Mouse (Mus musculus) embryonic stem cell, embryonic (primary cell): ENCODE data around the gene Rbsn.

Experiments
- CTCF ChIA-PET, 4 experiments: fragments of 300-600 bp in 2 of 4; fragments of 350-600 bp in 2 of 4; sonication (Branson Sonifier 250); formaldehyde crosslinking; loops; one replicate each; lab custom pipeline; 2022; ENCODE audit warnings: inconsistent platforms in 2 of 4; lab: Charles Lee
- POLR2A ChIA-PET, 4 experiments: fragments of 300-600 bp in 2 of 4; fragments of 350-600 bp in 2 of 4; sonication (Branson Sonifier 250); formaldehyde crosslinking; loops; one replicate each; lab custom pipeline; 2022; ENCODE audit warnings: antibody characterized with exemption in 4 of 4, inconsistent platforms in 1 of 4; lab: Charles Lee

The Rbsn gene

DNA sequence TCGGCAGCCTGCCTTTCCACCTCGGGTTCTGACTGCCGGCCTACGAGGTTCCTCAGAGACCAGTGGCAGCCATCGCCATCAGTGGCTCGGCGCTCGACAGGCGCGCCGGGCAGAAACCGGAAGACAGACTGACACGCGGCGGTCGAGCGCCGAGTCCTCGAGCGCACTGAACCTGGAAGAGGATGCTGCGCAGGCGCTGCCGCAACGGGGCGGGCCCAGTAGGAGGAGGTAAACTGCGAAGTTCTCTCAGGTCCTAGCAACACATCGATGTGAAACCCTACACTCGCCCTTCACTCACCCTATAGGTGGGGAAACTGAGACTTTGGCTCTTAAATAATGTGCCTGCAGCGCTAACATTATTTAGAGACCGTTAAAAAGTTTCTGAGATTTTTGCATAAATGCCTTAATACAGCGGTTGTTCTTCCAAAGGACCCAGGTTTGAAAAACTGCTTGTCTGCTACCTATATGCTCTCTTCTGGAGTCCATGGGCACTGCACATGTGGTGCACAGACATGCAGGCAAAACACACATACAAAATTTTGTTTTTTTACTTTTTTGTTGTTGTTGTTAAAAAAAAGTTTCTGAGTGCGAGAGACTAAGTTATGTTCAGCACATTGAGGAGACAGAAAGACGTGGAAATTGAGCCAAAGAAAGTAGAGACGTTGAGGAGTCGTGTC lies at the start of gene Rbsn:
Gene Rbsn, minus strand, starts transcription at position 153 of the 677 bp plus-strand sequence.
- ChIA-PET CTCF (no interaction called here), POLR2A (no interaction called here)

- ChIA-PET CTCF (interaction anchor here in 1 of 4 experiments (0.7 kb wide), 1 partner anchor 541 kb away, joined by 6 read pairs; no protein-coding TSS in a partner anchor), POLR2A (no interaction called here)
These were observed 46.6 kb upstream of the Rbsn start for GRCm38 (mm10) chr6:92261162-92261843.

DNA sequence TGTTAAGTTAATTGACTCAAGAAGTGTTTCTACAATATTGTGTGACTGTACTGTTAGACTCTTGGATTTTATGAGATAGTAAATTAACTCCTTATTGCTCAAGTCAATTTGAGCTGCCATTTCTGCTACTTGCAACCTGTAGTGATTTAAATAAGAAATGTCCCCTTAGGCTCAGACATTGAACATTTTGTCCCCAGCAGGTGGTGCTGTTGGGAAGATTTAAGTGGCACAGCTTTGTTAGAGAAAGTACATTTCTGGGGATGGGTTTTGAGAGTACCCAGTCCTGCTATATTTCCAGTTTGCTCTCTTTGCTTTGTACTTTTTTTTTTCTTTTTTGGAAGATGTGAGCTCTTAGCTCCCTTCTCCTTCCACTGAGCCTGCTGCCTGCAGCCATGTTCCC lies 40.6 kb upstream of the Rbsn start:
- ChIA-PET POLR2A (interaction anchor here in 2 of 4 experiments (0.9 to 2.5 kb wide), 4 partner anchors 9 to 43 kb away, joined by 3 to 12 read pairs (median 4); partner anchors contain the start of gene Trh (in 1 of the 2)), CTCF (interaction anchor here in 3 of 4 experiments (0.6 to 0.9 kb wide), 3 partner anchors 18 to 223 kb away, joined by 3 to 5 read pairs (median 3); no protein-coding TSS in a partner anchor)

DNA sequence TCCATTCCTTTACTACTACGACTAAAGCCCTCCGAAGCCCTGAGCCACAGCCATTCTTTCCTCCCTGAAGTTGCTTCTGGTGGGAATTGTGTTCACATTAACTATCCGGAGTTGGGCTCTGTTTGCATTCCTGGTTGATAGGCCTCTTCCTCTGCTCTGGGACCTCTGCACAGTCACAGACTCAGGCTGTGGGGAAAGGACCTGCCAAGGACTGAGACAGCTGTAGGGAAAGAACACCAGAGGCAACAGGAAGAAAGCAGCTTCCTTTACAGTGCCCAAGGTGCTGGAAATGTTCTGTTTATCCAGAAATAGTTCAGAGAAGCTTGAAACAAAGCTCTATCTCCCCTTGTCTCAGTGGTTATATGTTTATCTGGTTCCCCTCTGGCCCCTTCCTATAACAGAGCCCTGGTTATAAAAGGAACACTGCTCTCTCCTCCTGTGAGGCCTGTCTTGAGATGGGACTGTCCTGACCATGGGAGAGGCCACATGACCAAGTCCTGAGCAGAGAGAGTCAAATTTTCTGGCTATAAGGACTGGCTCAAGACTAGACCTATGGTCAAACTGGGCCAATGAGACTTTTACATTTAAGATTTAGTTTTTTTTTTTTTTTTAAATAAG lies 38.6 kb upstream of the Rbsn start:
- ChIA-PET CTCF (interaction anchor here in 1 of 4 experiments (0.7 kb wide), 1 partner anchor 24 kb away, joined by 6 read pairs; no protein-coding TSS in a partner anchor), POLR2A (interaction anchor here in 2 of 4 experiments (0.6 to 2.3 kb wide), 2 partner anchors 16 to 376 kb away, joined by 5 to 12 read pairs; partner anchors contain the start of gene Ccdc174 (in 1 of the 2))

- CTCF ChIA-PET, result interaction anchor here in 2 of 4 experiments (1.0 to 2.2 kb wide), 4 partner anchors 10 to 28 kb away, joined by 3 to 8 read pairs (median 5); no protein-coding TSS in a partner anchor
- POLR2A ChIA-PET, result interaction anchor here in 1 of 4 experiments (0.6 to 4.0 kb wide), 8 partner anchors 11 to 249 kb away, joined by 3 to 16 read pairs (median 4); partner anchors contain the start of gene Nr2c2
These were observed 32.6 kb upstream of the Rbsn start for GRCm38 (mm10) chr6:92247215-92247919.

DNA sequence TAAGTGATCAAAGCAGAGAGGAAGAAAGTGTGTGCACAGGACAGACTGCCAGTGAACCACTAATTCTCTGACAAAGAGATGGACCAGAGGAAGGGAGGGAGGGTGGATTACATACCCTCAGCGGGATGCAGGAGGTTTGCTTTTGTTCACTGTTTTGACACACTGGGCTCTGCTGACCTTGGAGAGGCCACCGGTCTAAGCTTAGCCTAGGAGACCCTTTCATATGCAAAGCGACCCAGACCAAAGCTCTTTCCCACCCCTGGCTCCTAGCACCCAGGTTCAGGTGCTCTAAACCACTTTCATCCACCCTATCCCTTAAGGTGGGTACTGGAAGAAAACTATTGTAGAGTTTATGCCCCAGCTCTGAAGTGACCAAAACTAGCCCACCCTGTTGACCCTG lies 31.6 kb upstream of the Rbsn start:
- ChIA-PET POLR2A (interaction anchor here (0.6 to 4.0 kb wide), 17 partner anchors 9 to 709 kb away, joined by 3 to 16 read pairs (median 3); no protein-coding TSS in a partner anchor), CTCF (interaction anchor here in 2 of 4 experiments (0.6 to 1.3 kb wide), 6 partner anchors 11 to 482 kb away, joined by 3 read pairs; no protein-coding TSS in a partner anchor)

- ChIA-PET CTCF (interaction anchor here in 1 of 4 experiments (0.5 kb wide), 1 partner anchor 1118 kb away, joined by 3 read pairs; no protein-coding TSS in a partner anchor), POLR2A (interaction anchor here in 2 of 4 experiments (0.6 to 2.8 kb wide), 4 partner anchors 11 to 24 kb away, joined by 3 to 12 read pairs (median 4); no protein-coding TSS in a partner anchor)
These were observed 29.9 kb upstream of the Rbsn start, which contains the start of gene Trh for GRCm38 (mm10) chr6:92244591-92244990. TSS of gene Trh (minus strand) at chr6:92244650.

DNA sequence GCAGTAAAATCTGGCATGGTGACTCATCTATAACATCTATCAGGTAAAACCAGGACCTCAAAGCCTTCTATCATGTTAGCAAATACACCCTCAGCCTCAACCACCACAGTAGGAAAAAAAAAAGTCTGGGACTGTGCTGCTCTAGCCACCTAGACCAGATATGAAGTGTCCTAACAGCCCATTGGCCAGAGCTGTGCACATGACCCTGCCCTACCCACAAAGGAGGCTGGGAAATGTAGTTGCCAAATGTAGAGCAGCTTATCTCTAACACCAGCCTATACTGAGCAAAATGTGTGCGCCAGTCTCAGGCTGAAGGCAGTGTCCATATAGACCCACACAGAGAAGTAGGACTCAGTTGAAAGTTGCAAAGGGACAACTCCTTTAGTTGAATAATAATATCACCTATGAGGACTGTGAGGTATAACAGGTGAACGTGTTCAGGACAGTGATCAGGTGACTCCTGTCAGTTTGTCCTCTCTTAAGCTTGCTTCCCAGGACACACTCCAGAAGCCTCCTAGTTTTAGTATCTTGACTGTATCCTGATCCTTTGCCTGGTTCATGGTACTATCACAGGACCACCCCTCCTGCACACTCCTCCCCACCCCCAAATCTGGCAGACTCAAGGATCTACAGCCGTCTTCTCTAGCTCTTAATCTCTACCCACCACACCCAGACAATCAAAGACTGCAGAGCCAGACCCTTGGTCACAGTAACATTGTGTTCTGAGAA lies 26.6 kb upstream of the Rbsn start:
- POLR2A ChIA-PET, result interaction anchor here in 3 of 4 experiments (0.6 to 1.9 kb wide), 12 partner anchors 9 to 648 kb away, joined by 3 to 9 read pairs (median 4); no protein-coding TSS in a partner anchor
- CTCF ChIA-PET, result interaction anchor here in 3 of 4 experiments (0.7 to 1.2 kb wide), 3 partner anchors 22 to 144 kb away, joined by 3 to 5 read pairs (median 4); no protein-coding TSS in a partner anchor

DNA sequence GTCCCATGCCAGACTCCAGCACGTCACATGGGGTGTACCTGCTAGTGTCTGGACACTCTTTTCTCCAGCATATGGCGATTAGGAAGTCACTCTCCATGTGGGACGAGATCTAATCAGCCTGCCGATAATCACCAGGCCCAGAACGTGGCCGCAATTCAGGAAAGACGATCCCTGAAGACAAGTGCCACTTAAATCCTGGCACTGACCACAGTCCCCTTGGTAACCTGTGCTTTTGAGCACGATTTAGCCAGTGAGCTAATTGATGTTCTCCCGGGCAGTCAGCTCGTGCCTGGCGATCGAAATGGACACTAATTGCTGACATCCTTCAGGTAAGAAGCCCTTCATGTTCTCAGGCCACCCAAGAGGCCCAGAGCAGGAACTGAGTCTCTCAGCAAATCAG lies 20.3 kb upstream of the Rbsn start:
- CTCF ChIA-PET, result no interaction called here
- POLR2A ChIA-PET, result interaction anchor here in 1 of 4 experiments (1.3 kb wide), 2 partner anchors 11 to 30 kb away, joined by 3 read pairs; no protein-coding TSS in a partner anchor

- ChIA-PET POLR2A (interaction anchor here in 1 of 4 experiments (1.6 to 1.7 kb wide), 2 partner anchors 10 to 18 kb away, joined by 3 to 4 read pairs; no protein-coding TSS in a partner anchor), CTCF (interaction anchor here in 1 of 4 experiments (0.5 kb wide), 1 partner anchor 62 kb away, joined by 3 read pairs; no protein-coding TSS in a partner anchor)
These were observed 17.0 kb upstream of the Rbsn start for GRCm38 (mm10) chr6:92231762-92232161.

DNA sequence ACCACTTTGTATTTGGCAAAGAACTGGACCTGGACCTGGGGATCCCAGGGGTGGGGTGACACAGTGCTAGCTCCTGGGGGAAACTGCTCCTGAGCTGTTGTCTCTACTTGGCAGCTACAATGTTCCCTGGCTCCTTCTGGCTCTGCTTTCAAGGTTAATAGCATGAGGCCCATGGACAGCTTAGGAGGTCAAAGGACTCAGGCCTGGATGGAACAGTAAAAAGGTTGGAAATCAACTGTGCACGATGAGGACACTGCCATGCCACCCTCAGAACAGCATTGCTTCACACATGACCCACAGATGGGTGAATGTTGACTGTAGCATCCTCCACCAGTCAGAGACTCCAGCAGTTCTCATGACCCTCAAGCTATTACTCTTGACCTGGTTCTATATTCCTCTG lies 16.6 kb upstream of the Rbsn start:
- ChIA-PET CTCF (interaction anchor here in 2 of 4 experiments (0.5 to 1.3 kb wide), 2 partner anchors 11 to 62 kb away, joined by 3 to 5 read pairs; no protein-coding TSS in a partner anchor), POLR2A (interaction anchor here in 1 of 4 experiments (1.6 to 1.7 kb wide), 2 partner anchors 10 to 18 kb away, joined by 3 to 4 read pairs; no protein-coding TSS in a partner anchor)

DNA sequence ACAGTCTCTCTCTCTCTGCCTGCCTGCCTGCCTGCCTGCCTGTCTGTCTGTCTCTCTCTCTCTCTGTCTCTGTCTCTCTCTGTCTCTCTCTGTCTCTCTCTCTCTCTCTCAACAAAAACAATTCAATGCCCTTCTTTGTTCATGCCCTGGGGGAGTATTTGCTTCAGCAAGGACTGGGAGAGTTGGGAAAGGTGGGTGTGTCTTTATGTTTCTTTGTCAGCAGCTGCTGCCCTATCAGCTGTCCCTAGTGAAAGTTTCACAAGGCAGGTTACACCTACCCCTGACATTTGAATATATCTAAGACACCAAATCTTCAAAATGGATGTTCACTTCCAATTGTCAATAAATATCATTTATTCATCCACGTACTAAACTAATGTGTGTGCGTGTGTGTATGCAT lies 14.9 kb upstream of the Rbsn start:
- POLR2A ChIA-PET, result interaction anchor here in 3 of 4 experiments (0.6 to 2.9 kb wide), 8 partner anchors 9 to 530 kb away, joined by 3 to 14 read pairs (median 3); partner anchors contain the start of gene Mrps25 (in 1 of the 3)
- CTCF ChIA-PET, result interaction anchor here in 3 of 4 experiments (0.6 to 2.9 kb wide), 4 partner anchors 10 to 39 kb away, joined by 3 to 9 read pairs (median 5); no protein-coding TSS in a partner anchor

DNA sequence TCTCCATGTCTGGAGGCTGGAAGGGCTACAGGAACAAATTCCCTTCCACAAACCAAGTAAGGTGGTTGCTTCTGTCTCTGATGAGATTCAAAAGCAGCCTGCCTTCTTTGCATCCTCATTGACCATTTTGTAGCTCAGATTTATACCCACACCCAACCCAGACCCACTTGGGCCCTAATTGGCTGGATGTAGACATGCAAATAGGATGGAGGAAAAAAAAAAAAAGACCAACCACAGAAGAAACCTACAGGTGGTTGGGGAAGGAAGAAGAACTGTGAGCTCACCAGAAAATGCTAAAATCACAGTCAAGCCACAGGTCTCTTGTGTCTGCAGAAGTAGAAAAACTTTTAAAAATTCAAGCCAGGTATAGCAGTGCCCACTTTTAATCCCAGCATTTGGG lies 14.4 kb upstream of the Rbsn start:
- ChIA-PET CTCF (interaction anchor here (0.6 to 2.9 kb wide), 6 partner anchors 10 to 40 kb away, joined by 3 to 9 read pairs (median 5); no protein-coding TSS in a partner anchor), POLR2A (interaction anchor here in 3 of 4 experiments (0.6 to 2.9 kb wide), 9 partner anchors 9 to 531 kb away, joined by 3 to 14 read pairs (median 3); partner anchors contain the start of gene Mrps25 (in 1 of the 3))

- ChIA-PET CTCF (no interaction called here), POLR2A (no interaction called here)
These were observed 10.3 kb upstream of the Rbsn start for GRCm38 (mm10) chr6:92224981-92225380.

DNA sequence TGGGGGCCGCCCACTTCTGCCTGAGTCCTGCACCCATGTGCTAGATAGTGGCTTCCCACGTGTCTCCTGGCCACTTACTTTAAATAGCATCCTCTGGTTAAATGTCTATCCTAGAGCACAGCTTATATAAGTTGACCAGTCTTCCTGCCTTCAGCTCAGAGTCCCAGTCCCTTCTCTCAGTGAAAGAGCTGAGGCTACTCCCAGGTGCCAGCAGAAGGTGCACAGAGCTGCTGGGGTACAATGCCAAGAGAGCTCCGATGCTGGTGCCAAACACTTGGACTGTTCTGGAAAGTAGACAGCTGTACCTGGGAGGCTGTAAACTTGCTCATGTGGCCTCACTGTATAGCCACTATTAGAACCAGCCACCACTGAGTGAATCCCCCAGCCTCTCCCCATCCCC lies 7.3 kb upstream of the Rbsn start:
- CTCF ChIA-PET, result interaction anchor here (0.6 to 7.1 kb wide), 6 partner anchors 43 to 337 kb away, joined by 3 to 87 read pairs (median 4); no protein-coding TSS in a partner anchor
- POLR2A ChIA-PET, result interaction anchor here in 2 of 4 experiments (0.7 to 1.3 kb wide), 5 partner anchors 18 to 183 kb away, joined by 3 to 9 read pairs (median 5); no protein-coding TSS in a partner anchor

GRCm38 (mm10) chr6:92221604-92222003 lies 6.9 kb upstream of the Rbsn start:
- POLR2A ChIA-PET, result interaction anchor here in 2 of 4 experiments (0.6 to 1.8 kb wide), 5 partner anchors 18 to 52 kb away, joined by 3 to 7 read pairs (median 3); no protein-coding TSS in a partner anchor

More at GRCm38 (mm10) chr6:92221604-92222003, 6.9 kb upstream of the Rbsn start:
- CTCF ChIA-PET, result interaction anchor here in 3 of 4 experiments (0.5 to 7.1 kb wide), 6 partner anchors 9 to 338 kb away, joined by 3 to 97 read pairs (median 5); no protein-coding TSS in a partner anchor
